Mouse (Mus musculus): ENCODE measurements at regions not wholly inside any gene's neighbourhood (a gene's known extent, or its start where the extent isn't known, plus 50 kb on each side); places are given as distances from the start of the nearest gene placed in this dataset.

- H3K4me3 ChIP-seq (ENCODE audit: low read depth, low read length): no peak overlapping the region
- H3K9ac ChIP-seq: no peak overlapping the region
- TF ChIP-seq CTCF (IDR thresholded peaks at IDR 0.05; ENCODE audit: low read depth): peak; percentile 70
- peak; percentile 85 for ATAC-seq
- no peaks in the 10 kb centered on the region for H3K27me3 ChIP-seq (ENCODE audit: insufficient read depth, low read length)
- no peak overlapping the region for H3K27ac ChIP-seq (ENCODE audit: low read depth, low read length)
- H3K9me3 ChIP-seq (ENCODE audit: low read length): no peaks in the 10 kb centered on the region
- 37% methylated on average over 7 of the region's 7 CpGs for WGBS
- peak; percentile 58 for DNase-seq
- H3K4me2 ChIP-seq (ENCODE audit: low read depth): no peak overlapping the region; the same call in 1 of the 2 replicates
- no peaks in the 10 kb centered on the region for H3K4me1 ChIP-seq (ENCODE audit: insufficient read depth)
- no peaks in the 10 kb centered on the region for H3K36me3 ChIP-seq (ENCODE audit: insufficient read depth)
Observed at GRCm38 (mm10) chr5:91198620-91199019, 59.2 kb downstream of the Areg start.

GRCm38 (mm10) chr5:91200448-91200847 is 61.0 kb downstream of the Areg start:
- H3K4me2 ChIP-seq (ENCODE audit: low read depth): no peak overlapping the region
- H3K4me1 ChIP-seq (ENCODE audit: insufficient read depth): no peaks in the 10 kb centered on the region
- no peak overlapping the region for H3K4me3 ChIP-seq (ENCODE audit: low read depth, low read length)
- H3K27me3 ChIP-seq (ENCODE audit: insufficient read depth, low read length): no peaks in the 10 kb centered on the region
- ATAC-seq: no peak
- no peak overlapping the region for H3K9ac ChIP-seq
- no peaks in the 10 kb centered on the region for H3K9me3 ChIP-seq (ENCODE audit: low read length)
- H3K27ac ChIP-seq (ENCODE audit: low read depth, low read length): no peak overlapping the region
- TF ChIP-seq CTCF (IDR thresholded peaks at IDR 0.05; ENCODE audit: low read depth): no peak
- no peaks in the 10 kb centered on the region for H3K36me3 ChIP-seq (ENCODE audit: insufficient read depth)
- WGBS: 75% methylated on average over 5 of the region's 5 CpGs
- no peak for DNase-seq

- ATAC-seq: no peak
- DNase-seq: no peak
- Histone ChIP-seq H3K4me2 (ENCODE audit: low read depth) (no peak overlapping the region), H3K36me3 (ENCODE audit: insufficient read depth) (no peaks in the 10 kb centered on the region), H3K9ac (no peak overlapping the region), H3K4me3 (ENCODE audit: low read depth, low read length) (no peak overlapping the region), H3K9me3 (ENCODE audit: low read length) (no peaks in the 10 kb centered on the region), H3K27ac (ENCODE audit: low read depth, low read length) (no peak overlapping the region), H3K27me3 (ENCODE audit: insufficient read depth, low read length) (no peaks in the 10 kb centered on the region), H3K4me1 (ENCODE audit: insufficient read depth) (no peaks in the 10 kb centered on the region)
- 94% methylated on average over 13 of the region's 13 CpGs for WGBS
- TF ChIP-seq CTCF (IDR thresholded peaks at IDR 0.05; ENCODE audit: low read depth): no peak
Observed at GRCm38 (mm10) chr5:91204225-91205005, 65.0 kb downstream of the Areg start.

- H3K27ac ChIP-seq (ENCODE audit: low read depth, low read length): no peak overlapping the region
- no peak overlapping the region for H3K9ac ChIP-seq
- H3K27me3 ChIP-seq (ENCODE audit: insufficient read depth, low read length): no peaks in the 10 kb centered on the region
- H3K4me2 ChIP-seq (ENCODE audit: low read depth): no peak overlapping the region
- H3K36me3 ChIP-seq (ENCODE audit: insufficient read depth): no peaks in the 10 kb centered on the region
- no peak overlapping the region for H3K4me3 ChIP-seq (ENCODE audit: low read depth, low read length)
- no peaks in the 10 kb centered on the region for H3K4me1 ChIP-seq (ENCODE audit: insufficient read depth)
- ATAC-seq (no peak), DNase-seq (no peak)
- TF ChIP-seq CTCF (IDR thresholded peaks at IDR 0.05; ENCODE audit: low read depth): no peak
- H3K9me3 ChIP-seq (ENCODE audit: low read length): no peaks in the 10 kb centered on the region
- 87% methylated on average over 3 of the region's 3 CpGs for WGBS
Observed at GRCm38 (mm10) chr5:91205350-91205880, 66.0 kb downstream of the Areg start.

DNA sequence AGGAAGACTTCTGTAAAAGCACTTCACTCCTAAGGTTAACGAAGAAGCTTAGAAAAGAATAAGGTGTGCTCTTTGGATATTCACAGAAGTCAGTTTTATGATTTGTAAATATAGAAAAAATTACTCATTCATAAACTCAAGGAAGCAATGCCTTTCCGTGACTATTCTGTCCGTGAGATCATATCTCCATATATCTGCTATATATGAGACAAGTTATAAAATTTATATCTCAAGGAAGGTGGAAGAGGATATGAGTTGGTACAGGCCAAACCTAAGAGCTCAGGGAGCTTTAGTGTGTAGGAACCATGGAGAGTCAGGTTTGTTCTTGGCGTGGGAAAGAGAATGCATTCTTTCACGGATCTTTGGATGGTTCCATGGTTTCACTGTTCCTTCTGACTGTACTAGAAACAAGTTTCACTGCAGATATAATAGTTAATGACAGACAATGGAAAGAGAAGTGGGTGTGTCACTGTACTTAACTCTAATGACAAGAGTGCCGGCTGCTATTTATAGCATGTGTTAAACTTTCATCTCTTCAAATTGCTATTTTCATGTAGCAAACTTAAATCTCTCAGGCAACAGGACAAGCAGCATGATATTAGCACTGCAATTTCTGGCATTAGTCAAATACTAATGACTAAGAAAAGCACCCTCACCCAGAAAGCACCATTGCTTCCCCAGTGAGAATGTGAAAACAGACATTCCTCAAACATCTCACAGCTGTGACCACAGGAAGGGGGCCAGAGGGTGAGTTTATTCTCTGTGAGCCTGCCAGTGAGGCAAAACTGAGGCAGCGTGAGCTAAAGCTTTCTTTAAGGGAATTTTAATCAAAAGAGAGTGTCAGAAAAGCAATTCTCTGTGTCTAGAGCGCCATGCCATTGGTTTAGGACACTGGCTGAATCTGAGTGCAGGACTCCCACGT is 67.4 kb downstream of the Areg start:
- Histone ChIP-seq H3K4me2 (ENCODE audit: low read depth) (no peak overlapping the region), H3K27ac (ENCODE audit: low read depth, low read length) (no peak overlapping the region), H3K9me3 (ENCODE audit: low read length) (no peaks in the 10 kb centered on the region), H3K4me1 (ENCODE audit: insufficient read depth) (no peaks in the 10 kb centered on the region), H3K9ac (no peak overlapping the region), H3K4me3 (ENCODE audit: low read depth, low read length) (no peak overlapping the region), H3K36me3 (ENCODE audit: insufficient read depth) (no peaks in the 10 kb centered on the region), H3K27me3 (ENCODE audit: insufficient read depth, low read length) (no peaks in the 10 kb centered on the region)
- TF ChIP-seq CTCF (IDR thresholded peaks at IDR 0.05; ENCODE audit: low read depth): no peak
- peak; percentile 4 for DNase-seq
- WGBS: 77% methylated on average over 9 of the region's 9 CpGs
- peak; percentile 50; the same call in 1 of the 2 replicates for ATAC-seq

DNA sequence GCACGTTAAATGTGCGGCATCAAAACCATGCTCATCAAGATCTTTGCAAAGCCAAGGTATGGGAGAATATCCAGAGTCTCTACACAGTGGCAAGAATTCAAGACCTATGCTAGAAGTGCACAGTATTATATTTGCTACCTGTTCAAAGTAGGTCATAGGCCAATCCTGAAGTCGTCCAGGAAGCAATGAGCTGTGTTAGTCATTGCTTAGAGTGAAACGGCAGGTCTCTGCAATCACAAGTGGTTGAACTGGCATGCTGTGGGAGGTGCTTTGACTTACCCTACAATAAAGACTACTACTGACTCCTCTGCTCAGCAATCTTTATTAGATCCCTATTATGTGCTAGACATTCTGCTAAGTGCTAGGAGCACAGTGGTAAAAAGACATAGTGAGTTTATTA is 80.8 kb downstream of the Areg start:
- H3K4me2 ChIP-seq (ENCODE audit: low read depth): no peak overlapping the region
- H3K27me3 ChIP-seq (ENCODE audit: insufficient read depth, low read length): no peaks in the 10 kb centered on the region
- WGBS: 84% methylated on average over 4 of the region's 4 CpGs
- ATAC-seq (no peak), DNase-seq (no peak)
- no peaks in the 10 kb centered on the region for H3K9me3 ChIP-seq (ENCODE audit: low read length)
- H3K9ac ChIP-seq: no peak overlapping the region
- no peak overlapping the region for H3K4me3 ChIP-seq (ENCODE audit: low read depth, low read length)
- no peaks in the 10 kb centered on the region for H3K4me1 ChIP-seq (ENCODE audit: insufficient read depth)
- H3K36me3 ChIP-seq (ENCODE audit: insufficient read depth): no peaks in the 10 kb centered on the region
- no peak overlapping the region for H3K27ac ChIP-seq (ENCODE audit: low read depth, low read length)
- no peak for TF ChIP-seq CTCF (IDR thresholded peaks at IDR 0.05; ENCODE audit: low read depth)

DNA sequence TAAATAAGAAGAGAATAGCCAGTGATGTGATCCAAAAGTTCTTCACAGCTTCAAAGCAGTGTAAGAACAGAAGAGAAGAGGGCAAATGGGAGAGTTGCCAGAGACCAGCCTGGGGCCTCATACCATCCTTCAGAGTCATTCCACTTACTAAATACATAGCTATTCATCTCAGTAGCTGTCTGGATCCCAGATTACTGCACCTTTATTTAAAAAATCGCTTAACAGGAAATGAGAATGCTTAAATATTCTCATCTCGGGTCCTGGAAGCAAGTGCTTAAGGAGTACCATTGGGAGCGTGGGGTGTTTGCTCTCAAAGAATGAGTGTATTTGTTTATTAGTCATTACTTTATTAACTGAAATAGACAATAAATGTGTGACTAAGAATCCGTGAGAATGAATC is 102.3 kb downstream of the Areg start:
- ATAC-seq (no peak), DNase-seq (no peak)
- no peak overlapping the region for H3K4me2 ChIP-seq (ENCODE audit: low read depth)
- no peak overlapping the region for H3K4me3 ChIP-seq (ENCODE audit: low read depth, low read length)
- no peaks in the 10 kb centered on the region for H3K27me3 ChIP-seq (ENCODE audit: insufficient read depth, low read length)
- no peaks in the 10 kb centered on the region for H3K36me3 ChIP-seq (ENCODE audit: insufficient read depth)
- 57% methylated on average over 4 of the region's 4 CpGs for WGBS
- TF ChIP-seq CTCF (IDR thresholded peaks at IDR 0.05; ENCODE audit: low read depth): no peak
- no peaks in the 10 kb centered on the region for H3K9me3 ChIP-seq (ENCODE audit: low read length)
- H3K9ac ChIP-seq: no peak overlapping the region
- H3K4me1 ChIP-seq (ENCODE audit: insufficient read depth): no peaks in the 10 kb centered on the region
- H3K27ac ChIP-seq (ENCODE audit: low read depth, low read length): no peak overlapping the region

All from forebrain, postnatal 0 days (tissue).